Mouse (Mus musculus) midbrain, embryonic 10.5 days (tissue): ENCODE results near the gene Glyr1. TPM values are rescaled to one million over a fixed set of nuclear protein-coding genes. Genes with fewer than 3 reads are reported as not detected.

Source experiments
- DNase-seq: peaks from one replicate; pipeline ENCODE4 v3.0.0-alpha.2; 2017; ENCODE audit warnings: low spot score
- H3K27ac ChIP-seq: fragments of 300-500 bp; sonication (generic); replicated peaks from 2 replicates; pipeline ENCODE4 v1.5.1; 2016; ENCODE audit warnings: mild to moderate bottlenecking
- H3K27me3 ChIP-seq: fragments of 300-500 bp; sonication (generic); 2 replicates; pipeline ENCODE4 v1.6.1; 2016; ENCODE audit warnings: low read depth, mild to moderate bottlenecking; ENCODE audit not compliant: poor library complexity, severe bottlenecking
- H3K36me3 ChIP-seq: fragments of 300-500 bp; sonication (generic); 2 replicates; pipeline ENCODE4 v1.6.1; 2016; ENCODE audit warnings: mild to moderate bottlenecking, moderate library complexity
- H3K4me1 ChIP-seq: fragments of 300-500 bp; sonication (generic); 2 replicates; pipeline ENCODE4 v1.6.1; 2016
- H3K4me3 ChIP-seq: fragments of 300-500 bp; sonication (generic); 2 replicates; pipeline ENCODE4 v1.5.1; 2016; ENCODE audit warnings: mild to moderate bottlenecking, moderate library complexity
- H3K9me3 ChIP-seq: fragments of 300-500 bp; sonication (generic); replicated peaks from 2 replicates; pipeline ENCODE4 v1.6.1; 2016; ENCODE audit warnings: mild to moderate bottlenecking
- WGBS: fragments of 180-500 bp; shearing (Covaris S2); methylation state at CpG from one replicate; pipeline ENCODE4 v1.1.7; 2016; 5-methylcytosine and 5-hydroxymethylcytosine counted together
- polyA plus RNA-seq: library from polyadenylated mRNA; unstranded; fragments of >200 nt; fragmentation: Nextera tagmentation; extraction: Ambion mirVana; gene quantifications from 2 replicates; pipeline ENCODE4 v1.2.1, GENCODE M21; 2016

Gene Glyr1
- 211 and 240 TPM in 2 replicates for polyA plus RNA-seq

DNA sequence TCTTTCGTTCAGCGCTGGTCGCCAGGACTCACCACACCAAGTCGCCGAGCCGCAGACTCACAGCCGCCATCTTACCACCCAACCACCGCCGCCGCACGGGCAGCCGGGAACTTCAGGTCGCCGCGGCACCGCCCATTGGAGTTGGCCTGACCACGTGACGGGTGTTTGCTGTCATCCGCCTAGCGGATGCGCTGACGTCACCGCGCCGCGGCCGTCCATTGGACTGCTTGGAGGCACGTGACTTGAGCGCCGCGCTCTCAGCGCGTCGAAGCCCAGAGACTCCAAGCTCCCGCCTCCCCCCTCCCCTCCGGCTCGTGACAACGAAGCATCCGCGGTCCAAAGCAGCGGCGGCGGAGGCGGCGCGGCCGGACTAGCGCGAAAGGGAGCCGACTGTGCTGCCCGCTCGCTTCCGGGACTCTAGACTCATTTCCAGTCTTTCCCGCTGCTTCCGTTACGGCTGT is at the start of gene Glyr1, which contains the start of gene Ubn1:
Gene Glyr1 (minus strand): TSS at position 90 of the 461 bp plus-strand sequence.
Gene Ubn1 (plus strand): TSS at position 284 of the 461 bp plus-strand sequence.
- peaks cover 55% of the 10 kb centered on the region for H3K36me3 ChIP-seq
- H3K9me3 ChIP-seq: no peaks in the 10 kb centered on the region
- peaks cover 28% of the 10 kb centered on the region for H3K4me1 ChIP-seq
- H3K4me3 ChIP-seq: peak within 1 kb of the TSS; percentile 79
- WGBS: under 1% methylated on average over 56 of the region's 56 CpGs
- peak; percentile 99 for DNase-seq
- no peaks in the 10 kb centered on the region for H3K27me3 ChIP-seq
- H3K27ac ChIP-seq: peak within 1 kb of the TSS; percentile 93

DNA sequence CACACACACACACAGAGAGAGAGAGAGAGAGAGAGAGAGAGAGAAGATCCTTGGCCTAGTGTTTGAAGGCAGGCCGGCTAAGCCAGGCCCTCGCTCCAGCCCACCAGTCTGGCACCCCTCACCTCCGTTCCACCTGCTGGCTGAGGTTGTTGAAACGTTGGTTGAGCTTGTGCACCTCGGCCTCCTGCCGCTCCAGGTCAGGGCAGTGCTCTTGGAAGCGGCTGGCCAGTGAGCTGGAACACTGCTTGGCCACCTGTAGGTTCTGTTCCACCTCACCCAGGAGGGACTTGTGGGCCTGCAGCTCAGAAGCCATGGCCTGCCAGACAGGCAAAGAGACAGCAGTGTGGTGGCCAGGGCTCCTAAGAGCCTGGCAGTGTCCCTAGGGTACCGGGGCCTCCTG is 46.8 kb upstream of the Glyr1 start:
- 84% methylated on average over 8 of the region's 8 CpGs for WGBS
- H3K27ac ChIP-seq: no peak overlapping the region
- no peaks in the 10 kb centered on the region for H3K9me3 ChIP-seq
- no peak overlapping the region for H3K4me3 ChIP-seq
- no peaks in the 10 kb centered on the region for H3K27me3 ChIP-seq
- H3K36me3 ChIP-seq: no peaks in the 10 kb centered on the region
- no peaks in the 10 kb centered on the region for H3K4me1 ChIP-seq
- no peak for DNase-seq

DNA sequence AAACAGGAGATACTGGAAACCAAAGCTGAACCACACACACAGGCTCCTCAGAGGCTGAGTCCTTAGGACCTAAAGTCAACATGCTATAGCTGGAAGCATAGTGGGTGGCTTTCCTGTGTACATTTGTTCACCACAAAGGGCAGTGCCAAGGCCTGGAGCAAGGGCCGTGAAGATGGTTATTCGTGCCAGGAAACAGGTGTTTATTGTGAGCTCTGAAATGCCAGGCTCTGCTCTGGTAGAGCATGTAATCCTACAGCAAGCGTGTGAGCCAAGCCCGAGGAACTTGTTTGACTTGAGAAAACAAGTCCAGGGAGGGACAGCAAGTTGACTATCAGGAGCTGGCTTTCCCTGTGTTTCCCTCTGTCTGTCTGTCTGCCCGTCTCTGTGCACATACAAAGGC is 43.6 kb upstream of the Glyr1 start:
- H3K4me1 ChIP-seq: no peaks in the 10 kb centered on the region
- no peaks in the 10 kb centered on the region for H3K9me3 ChIP-seq
- 82% methylated on average over 5 of the region's 5 CpGs for WGBS
- no peak for DNase-seq
- no peak overlapping the region for H3K4me3 ChIP-seq
- H3K27me3 ChIP-seq: no peaks in the 10 kb centered on the region
- H3K36me3 ChIP-seq: peaks cover 5% of the 10 kb centered on the region; the same call in 1 of the 2 replicates
- no peak overlapping the region for H3K27ac ChIP-seq

DNA sequence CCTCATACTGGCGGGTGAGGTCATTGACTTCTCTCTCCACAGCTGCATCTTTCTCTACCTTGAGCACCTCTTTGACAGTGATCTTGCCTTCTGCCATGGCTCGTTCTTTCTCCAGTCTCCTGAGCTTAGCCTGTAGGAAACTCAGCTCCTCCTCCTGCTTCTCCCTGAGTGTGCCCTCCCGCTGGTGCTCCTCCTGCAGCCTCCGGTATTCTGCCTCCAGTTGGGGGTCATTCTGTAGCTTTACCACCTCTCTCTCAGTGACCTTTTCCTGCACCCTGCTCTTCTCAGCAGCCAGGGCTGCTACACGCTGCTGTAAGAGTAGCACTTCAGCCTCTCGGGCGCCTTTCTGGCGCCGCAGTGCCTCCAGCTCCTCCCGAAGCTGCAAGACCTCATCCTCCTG is 39.4 kb upstream of the Glyr1 start:
- Histone ChIP-seq H3K36me3 (peaks cover 48% of the 10 kb centered on the region), H3K4me1 (no peaks in the 10 kb centered on the region), H3K4me3 (no peak overlapping the region), H3K27ac (no peak overlapping the region), H3K27me3 (no peaks in the 10 kb centered on the region), H3K9me3 (no peaks in the 10 kb centered on the region)
- 74% methylated on average over 10 of the region's 10 CpGs for WGBS
- DNase-seq: no peak

DNA sequence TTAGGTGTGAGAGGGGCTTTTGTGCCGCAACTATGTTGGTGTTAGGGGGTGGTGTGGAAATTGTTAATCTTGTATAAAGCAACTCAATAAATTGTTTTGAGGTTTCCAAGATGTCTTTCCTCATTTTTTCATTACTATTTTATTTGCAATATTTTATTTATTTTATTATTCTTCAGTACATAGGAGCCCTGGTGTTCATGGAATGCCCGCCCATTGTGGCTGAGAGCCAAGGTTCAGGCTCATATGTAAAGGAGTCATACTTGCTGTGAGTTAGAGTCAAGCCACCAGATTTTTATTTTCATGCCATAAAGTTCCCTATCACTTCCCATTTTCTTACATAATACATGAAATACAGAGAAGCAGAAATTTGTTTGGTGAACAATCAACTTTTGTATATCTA is 36.5 kb upstream of the Glyr1 start:
- DNase-seq: no peak
- Histone ChIP-seq H3K4me3 (no peak overlapping the region), H3K36me3 (peaks cover 75% of the 10 kb centered on the region), H3K27me3 (no peaks in the 10 kb centered on the region), H3K9me3 (no peaks in the 10 kb centered on the region), H3K4me1 (no peaks in the 10 kb centered on the region), H3K27ac (no peak overlapping the region)
- WGBS: 96% methylated on average over 2 of the region's 2 CpGs

DNA sequence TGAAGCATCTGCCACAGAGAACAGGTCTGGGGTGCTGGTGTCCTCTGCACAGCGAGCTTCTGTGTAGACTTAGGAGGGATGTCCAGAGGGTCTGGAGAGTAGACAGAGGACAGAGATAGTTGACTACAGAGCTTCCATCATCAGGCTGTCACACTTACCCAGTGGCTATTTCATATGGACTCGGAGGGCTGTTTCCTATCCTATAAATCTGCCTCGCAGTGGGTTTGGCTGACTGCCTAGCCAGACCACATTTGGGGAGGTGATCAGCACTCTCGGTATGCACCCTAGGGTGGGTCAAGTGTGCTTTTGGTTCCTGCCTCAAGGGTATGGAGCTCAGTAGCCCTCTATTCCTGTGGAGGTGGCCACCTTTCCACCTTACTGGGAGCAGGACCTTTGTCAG is 35.5 kb upstream of the Glyr1 start:
- Histone ChIP-seq H3K36me3 (peaks cover 79% of the 10 kb centered on the region), H3K9me3 (no peaks in the 10 kb centered on the region), H3K27me3 (no peaks in the 10 kb centered on the region), H3K4me1 (no peaks in the 10 kb centered on the region), H3K27ac (no peak overlapping the region), H3K4me3 (no peak overlapping the region)
- WGBS: 96% methylated on average over 4 of the region's 4 CpGs
- DNase-seq: no peak

DNA sequence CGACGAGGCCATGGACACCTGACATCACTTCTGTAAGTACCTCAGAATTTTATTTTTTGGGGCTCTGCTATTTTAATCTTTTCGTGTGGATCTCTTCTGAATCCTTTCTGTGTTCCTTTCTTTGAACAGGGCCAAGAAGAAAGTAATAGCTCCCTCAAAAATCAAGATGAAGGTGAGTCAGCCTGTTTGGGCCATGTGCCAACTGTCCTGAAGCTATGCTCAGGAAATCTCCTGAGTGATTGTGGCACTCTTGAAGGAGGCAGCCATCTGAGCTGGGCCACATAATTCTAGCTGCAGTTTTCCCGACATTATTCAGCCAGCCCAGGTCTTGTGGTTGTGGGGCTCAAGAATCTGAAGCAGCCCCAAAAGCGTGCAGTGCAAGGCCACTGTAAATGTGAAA is 24.7 kb upstream of the Glyr1 start:
- WGBS: 93% methylated on average over 5 of the region's 5 CpGs

DNA sequence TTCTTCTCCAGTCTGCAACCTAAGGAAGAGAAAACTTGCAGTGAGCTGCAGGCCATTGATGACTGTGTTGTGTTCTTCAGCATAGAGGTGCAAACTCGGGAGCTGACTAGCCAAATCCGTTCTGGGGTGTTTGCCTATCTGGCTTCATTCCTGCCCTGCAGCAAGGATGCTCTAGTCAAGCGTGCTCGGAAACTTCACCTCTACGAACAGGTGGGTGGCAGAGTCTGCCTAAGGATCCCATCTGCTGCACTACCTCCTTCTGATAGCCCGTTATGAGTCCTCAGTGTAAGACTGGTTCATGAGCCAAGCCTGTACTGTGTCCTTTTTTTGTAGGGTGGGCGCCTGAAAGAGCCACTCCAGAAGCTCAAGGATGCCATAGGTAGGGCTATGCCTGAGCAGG is 22.3 kb upstream of the Glyr1 start:
- Histone ChIP-seq H3K27me3 (no peaks in the 10 kb centered on the region), H3K4me3 (no peak overlapping the region), H3K4me1 (no peaks in the 10 kb centered on the region), H3K36me3 (peaks cover 94% of the 10 kb centered on the region), H3K9me3 (no peaks in the 10 kb centered on the region), H3K27ac (no peak overlapping the region)
- DNase-seq: no peak
- WGBS: 94% methylated on average over 7 of the region's 7 CpGs

More for the DNA sequence above, 24.7 kb upstream of the Glyr1 start:
- Histone ChIP-seq H3K4me3 (no peak overlapping the region), H3K27me3 (no peaks in the 10 kb centered on the region), H3K27ac (no peak overlapping the region), H3K4me1 (no peaks in the 10 kb centered on the region), H3K9me3 (no peaks in the 10 kb centered on the region), H3K36me3 (peaks cover 96% of the 10 kb centered on the region)
- no peak for DNase-seq

DNA sequence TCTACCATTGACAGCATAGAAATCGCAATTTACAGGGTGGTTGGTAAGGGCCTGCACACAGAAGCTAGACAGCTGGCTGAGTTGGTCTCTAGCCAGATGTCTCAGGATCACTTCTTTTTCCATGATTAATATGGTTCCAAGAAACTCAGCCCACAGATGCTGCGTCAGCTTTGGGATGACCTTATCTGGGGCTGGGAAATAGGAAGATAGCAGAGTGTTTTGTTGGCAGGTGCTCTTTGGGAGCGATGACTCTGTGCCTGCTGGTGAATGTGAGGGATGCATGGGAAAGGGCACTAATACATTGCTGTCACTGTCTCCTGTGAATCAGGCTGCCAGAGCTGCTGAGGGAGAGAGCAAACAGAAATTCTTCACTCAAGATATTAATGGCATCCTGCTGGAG is 20.7 kb upstream of the Glyr1 start:
- WGBS: 94% methylated on average over 3 of the region's 3 CpGs
- Histone ChIP-seq H3K36me3 (peaks cover 94% of the 10 kb centered on the region), H3K4me3 (no peak overlapping the region), H3K4me1 (no peaks in the 10 kb centered on the region), H3K27me3 (no peaks in the 10 kb centered on the region), H3K27ac (no peak overlapping the region), H3K9me3 (no peaks in the 10 kb centered on the region)
- DNase-seq: no peak

DNA sequence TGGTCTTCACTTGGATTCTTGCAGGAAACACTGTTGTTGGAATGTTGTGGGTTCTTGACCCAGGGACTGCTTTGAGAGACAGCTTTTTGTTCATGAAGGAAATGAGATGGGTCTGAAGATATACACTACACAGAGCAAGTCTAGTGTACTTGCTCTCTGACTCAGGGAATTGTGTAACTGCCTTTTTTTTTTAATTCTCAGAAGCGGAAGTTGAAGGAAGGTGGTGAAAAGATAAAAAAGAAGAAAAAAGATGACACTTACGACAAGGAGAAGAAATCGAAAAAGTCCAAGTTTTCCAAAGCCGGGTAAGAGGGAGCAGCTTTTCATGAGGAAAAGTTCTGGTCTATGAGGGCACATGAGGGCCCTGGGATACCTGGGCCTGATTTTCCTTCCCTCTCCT is 13.8 kb upstream of the Glyr1 start:
- 94% methylated on average over 4 of the region's 4 CpGs for WGBS
- H3K27me3 ChIP-seq: no peaks in the 10 kb centered on the region
- no peak overlapping the region for H3K4me3 ChIP-seq
- no peak overlapping the region for H3K27ac ChIP-seq
- peaks cover 94% of the 10 kb centered on the region for H3K36me3 ChIP-seq
- H3K4me1 ChIP-seq: no peaks in the 10 kb centered on the region
- no peak for DNase-seq
- H3K9me3 ChIP-seq: no peaks in the 10 kb centered on the region

DNA sequence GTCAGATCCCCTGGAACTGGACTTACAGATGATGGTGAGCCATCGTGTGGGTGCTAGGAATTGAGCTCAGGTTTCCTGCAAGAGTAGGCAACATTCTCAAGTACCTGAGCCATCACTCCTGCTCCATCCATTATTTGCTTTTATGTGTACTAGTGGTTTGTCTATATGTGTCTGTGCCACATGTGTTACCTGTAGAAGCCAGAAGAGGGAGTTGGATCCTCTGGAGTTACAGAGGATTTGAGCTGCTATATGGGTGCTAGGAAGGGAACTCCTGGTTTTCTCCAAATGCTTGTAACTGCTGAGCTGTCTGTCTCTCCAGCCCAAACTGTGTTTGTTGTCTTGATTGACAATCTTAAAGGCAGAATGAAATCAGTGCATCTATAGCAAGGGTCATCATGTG is 8.5 kb upstream of the Glyr1 start:
- no peaks in the 10 kb centered on the region for H3K9me3 ChIP-seq
- WGBS: 90% methylated on average over 1 of the region's 1 CpGs
- DNase-seq: no peak
- no peak overlapping the region for H3K4me3 ChIP-seq
- H3K4me1 ChIP-seq: no peaks in the 10 kb centered on the region
- H3K36me3 ChIP-seq: peaks cover 93% of the 10 kb centered on the region
- no peaks in the 10 kb centered on the region for H3K27me3 ChIP-seq
- H3K27ac ChIP-seq: no peak overlapping the region

DNA sequence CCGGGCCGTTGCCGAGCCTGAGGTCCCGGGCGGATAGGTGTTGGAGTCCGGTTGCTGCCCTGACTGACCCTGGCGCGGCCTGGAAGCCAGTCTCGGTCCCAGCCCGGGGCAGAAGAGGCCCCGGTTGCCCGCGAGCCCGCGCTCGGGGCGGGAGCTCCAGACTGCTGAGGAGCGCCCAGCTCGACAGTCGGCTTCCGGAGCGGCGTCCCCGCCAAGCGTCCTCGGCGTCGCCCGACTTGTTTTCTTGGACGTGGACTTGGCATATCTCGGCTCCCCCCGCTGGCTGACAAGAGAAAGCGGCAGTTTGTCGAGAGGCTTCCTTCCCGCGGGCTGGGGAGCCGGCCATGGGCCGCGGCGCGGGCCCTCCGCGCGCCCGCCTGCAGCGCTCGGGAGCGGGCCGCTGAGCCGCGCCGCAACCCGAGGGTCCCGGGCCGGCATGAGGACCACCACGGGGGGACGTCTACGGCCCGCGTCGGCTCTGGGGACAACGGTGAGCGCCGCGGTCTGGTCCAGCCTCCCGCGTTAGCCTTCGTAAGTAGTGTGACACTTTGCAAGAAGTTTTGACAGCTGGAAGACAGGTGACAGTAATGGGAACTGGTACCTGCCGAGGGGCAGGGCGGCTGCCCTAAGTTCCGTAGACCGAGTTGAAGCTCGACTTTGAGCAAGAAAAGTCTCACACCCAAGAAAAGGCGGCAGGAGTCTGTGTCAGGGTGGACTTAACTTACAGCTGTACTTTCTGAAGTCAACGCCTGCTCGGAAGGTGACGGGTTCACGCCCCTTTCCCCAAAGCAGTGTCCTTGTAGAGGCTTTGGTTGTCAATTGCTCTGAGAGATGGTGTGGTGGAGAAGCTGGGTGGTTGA is 818 bp upstream of the Glyr1 start:
- Histone ChIP-seq H3K4me3 (peak overlapping the region; percentile 79), H3K9me3 (no peaks in the 10 kb centered on the region), H3K4me1 (peaks cover 28% of the 10 kb centered on the region), H3K27me3 (no peaks in the 10 kb centered on the region), H3K27ac (peak overlapping the region; percentile 93), H3K36me3 (peaks cover 55% of the 10 kb centered on the region)
- under 1% methylated on average over 78 of the region's 78 CpGs for WGBS
- DNase-seq: peak; percentile 80

DNA sequence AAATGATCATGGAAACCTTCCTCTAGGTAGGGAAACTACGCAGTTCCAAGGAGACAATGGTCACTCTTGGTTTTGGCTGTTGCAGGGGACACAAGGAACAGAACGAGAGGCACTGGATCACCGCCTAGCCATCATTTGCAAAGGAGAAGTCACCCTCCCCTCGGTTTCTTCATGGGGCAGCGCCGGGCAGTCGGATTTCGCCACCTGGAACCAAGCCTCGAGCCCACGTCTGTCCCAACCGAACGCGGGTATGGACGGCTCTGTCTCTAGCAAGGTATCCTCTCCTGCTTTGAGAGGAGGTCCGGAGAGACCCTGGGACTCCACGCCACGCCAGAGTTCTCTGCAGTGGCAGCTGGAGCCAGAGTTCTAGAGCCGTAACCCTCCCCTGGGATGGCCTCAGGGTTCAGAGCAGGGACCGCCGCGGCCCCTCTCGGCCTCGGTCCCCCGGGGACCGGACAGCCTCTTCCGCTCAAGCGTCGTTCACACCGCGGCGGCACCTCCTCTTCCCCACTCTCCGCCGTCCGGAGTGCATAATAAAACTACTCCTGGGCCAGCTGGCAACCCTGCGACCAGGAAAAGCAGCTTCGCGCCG is 385 bp downstream of the Glyr1 start:
- under 1% methylated on average over 38 of the region's 38 CpGs for WGBS
- peaks cover 56% of the 10 kb centered on the region for H3K36me3 ChIP-seq
- DNase-seq: no peak

More for the DNA sequence above, 385 bp downstream of the Glyr1 start:
- H3K4me1 ChIP-seq: peaks cover 28% of the 10 kb centered on the region
- H3K9me3 ChIP-seq: no peaks in the 10 kb centered on the region
- peak overlapping the region; percentile 93 for H3K27ac ChIP-seq
- H3K27me3 ChIP-seq: no peaks in the 10 kb centered on the region
- peak overlapping the region; percentile 79 for H3K4me3 ChIP-seq
